Mouse (Mus musculus) forelimb bud, embryonic 11.5 days (tissue): ENCODE data around the gene Fam213b.

Experiments
- DNase-seq: peaks from one replicate; pipeline ENCODE4 v3.0.0-alpha.2; 2012; ENCODE audit warnings: low read depth, low spot score

Gene Fam213b

DNA sequence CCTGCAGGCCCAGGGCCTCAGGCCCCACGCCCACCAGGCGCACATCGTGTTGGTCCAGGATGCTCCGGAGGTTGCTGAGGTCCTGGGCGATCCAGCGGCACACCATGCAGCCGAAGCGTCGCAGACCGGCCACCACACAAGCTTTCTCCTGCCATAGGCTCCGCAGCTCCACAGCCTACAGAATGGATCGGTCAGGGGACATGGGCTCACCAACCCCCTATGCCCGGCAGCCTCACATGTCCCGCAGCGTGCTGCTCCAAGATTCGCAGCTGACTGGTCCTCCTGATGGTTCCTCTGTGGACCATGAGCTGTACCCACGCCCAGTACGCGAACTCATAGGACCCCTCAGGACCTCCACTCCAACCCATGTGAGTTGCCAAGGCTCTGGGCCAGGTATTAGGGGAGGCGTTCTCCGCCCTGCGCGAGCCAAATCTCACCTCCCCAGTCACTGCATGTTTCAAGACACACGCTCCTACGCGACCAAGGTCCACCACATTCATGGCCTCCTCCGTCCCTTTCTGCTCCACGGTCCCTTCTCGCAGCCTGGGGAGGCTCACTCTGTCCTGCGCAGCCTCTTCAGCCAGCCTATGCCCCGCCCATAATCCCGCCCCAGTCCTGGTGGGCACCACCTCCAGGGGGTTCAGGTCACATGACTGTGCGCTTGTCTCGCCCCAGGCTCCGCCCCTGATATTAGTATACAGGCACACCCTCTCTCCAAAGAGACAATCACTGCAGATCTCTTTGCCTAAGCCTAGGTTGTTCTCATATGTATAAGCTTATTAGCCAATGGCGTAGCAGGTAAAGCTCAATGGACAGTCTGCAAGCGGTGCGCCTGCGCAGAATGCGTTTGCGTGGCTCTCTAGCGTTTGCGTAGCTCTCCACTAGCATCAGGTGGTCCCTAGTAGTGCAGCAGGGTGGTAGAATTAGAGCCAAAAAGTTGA, at the start of gene Fam213b:
Gene Fam213b (minus strand): TSS at position 630 of the 941 bp plus-strand sequence.
- DNase-seq, result peak; percentile 90

DNA sequence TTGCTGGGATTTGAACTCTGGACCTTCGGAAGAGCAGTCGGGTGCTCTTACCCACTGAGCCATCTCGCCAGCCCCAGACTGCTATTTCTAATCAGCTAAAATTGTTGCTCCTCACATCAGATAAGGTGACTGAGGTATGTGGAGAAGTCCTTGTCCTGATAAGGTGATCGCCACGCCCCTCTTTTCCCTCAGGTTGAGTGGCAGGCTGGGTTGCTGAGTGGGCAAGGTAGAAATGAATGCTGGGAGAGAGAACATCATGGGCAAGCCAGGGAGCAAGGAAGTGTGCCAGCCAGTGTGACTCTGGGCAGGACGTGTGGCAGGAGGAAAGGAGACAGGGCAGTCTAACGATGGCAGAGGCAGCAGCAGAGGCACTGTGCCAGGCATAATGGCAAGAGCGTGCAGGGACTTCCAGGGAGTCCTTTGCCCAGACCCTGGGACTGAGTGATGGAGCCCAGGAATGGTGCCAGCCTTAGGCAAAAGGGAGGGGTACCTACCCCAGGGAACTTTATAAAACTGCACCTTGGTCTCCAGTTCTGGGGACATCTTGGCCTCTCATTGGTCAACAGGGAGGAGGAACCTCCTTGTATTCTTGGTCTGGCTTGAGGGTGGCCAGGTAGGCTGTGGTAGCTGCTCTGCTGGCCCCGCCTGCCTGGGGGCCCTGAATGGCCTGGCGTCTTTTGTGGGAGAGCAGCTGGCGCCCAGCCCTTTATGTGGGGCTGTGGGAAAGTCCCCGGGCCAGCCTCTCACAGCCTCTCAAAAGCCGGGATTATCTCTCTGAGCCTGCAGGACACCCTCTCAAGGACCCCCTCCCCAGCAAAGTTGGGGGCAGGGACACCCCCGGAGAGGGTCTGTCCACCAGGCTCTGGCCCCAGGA, 49.4 kb upstream of the Fam213b start:
- DNase-seq, result no peak

DNA sequence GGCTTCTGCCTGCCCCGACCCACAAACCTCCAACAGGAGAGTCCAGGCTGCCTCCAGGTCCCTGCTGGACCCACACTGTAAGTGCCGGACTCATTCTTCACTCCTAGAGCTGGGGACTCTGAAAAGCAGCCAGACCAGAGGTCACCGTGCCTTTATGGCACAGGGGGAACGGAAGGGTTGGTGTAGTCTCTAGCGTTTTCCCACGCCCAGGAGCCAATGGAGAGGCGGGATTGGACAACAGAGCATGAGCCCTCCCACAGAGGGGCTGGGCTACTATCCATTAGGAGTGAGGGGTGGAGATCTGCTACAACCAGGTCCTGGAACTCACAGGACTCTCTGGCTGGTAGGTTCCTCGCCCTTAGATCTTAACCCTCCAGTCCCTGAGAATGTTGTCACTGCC, 47.4 kb upstream of the Fam213b start:
- DNase-seq, result peak; percentile 78

DNA sequence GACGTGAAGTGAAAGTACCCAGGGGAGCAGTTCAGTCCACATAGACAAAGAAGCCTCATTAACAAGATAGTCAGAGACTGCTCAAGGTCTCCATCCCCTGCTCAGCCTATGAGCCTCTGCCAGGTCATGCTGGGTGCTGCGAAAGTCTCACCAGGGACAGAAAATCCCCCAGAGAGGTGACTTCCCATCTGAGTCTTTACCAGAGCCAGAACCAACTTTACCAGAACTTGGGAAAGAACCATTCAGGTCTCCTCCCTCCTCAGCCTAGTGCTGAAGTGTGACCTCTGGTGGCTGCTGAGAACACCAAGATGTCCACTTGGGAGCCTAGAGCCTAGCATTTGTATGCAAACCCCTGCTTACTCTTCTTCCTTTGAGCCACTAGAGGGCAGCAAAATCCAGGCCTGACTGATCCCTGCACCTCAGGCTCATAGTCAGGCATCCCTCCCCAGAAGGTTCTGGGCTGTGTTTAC, 45.2 kb upstream of the Fam213b start:
- DNase-seq, result peak; percentile 92

GRCm38 (mm10) chr4:154943323-154944039, 44.5 kb upstream of the Fam213b start:
- DNase-seq, result no peak

DNA sequence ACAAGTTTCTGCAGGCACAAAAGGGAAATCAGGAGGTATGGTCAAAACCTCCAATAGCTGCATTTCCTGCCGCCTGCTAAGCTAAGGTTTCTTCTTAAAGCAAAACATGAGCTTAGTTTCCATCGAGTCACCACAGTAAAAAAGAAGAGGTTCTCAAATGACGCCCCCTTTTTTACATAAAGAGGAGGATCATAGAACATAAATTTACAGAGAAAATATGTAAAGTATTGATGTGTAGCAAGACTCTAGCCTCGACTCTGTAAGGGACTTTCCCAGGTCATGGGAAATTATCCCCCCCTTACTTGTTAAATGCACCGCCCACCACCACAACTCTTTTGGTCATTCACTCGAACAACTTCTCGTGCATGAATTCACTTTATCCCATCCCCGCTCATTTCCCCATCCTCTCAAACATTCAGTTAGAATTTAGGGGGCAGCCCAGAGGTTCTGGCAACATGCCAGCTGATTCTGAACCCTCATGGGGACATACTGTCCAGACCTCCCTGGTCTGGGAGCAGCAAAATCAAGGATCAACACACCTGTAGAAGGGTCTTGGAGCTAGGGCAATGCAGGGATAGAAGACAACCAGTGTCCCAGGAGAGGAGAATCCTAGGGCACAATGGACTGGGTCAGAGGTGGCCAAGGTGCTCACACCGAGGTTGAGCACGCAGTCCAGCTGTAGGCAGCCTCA, 43.8 kb upstream of the Fam213b start:
- no peak for DNase-seq

GRCm38 (mm10) chr4:154941831-154942230, 42.9 kb upstream of the Fam213b start:
- DNase-seq, result no peak

DNA sequence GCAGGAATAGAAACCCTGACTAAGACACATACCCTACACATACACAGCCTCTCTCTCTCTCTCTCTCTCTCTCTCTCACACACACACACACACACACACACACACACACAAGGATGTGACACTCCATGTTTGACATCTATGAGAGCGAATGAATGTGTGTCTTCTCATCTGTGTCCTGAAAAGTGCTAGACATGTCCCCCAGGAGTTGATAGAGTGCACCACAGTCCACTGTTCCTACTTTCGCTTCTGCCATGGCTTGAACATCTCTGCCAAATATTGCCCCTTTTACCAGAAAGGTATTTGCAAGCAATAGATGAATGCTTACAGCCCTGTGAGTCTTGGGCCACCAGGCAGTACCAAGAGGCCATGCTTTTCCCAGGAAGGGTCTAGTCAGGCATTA, 41.2 kb upstream of the Fam213b start:
- no peak for DNase-seq

- DNase-seq, result no peak
These were observed 38.8 kb upstream of the Fam213b start for GRCm38 (mm10) chr4:154937746-154938145.

DNA sequence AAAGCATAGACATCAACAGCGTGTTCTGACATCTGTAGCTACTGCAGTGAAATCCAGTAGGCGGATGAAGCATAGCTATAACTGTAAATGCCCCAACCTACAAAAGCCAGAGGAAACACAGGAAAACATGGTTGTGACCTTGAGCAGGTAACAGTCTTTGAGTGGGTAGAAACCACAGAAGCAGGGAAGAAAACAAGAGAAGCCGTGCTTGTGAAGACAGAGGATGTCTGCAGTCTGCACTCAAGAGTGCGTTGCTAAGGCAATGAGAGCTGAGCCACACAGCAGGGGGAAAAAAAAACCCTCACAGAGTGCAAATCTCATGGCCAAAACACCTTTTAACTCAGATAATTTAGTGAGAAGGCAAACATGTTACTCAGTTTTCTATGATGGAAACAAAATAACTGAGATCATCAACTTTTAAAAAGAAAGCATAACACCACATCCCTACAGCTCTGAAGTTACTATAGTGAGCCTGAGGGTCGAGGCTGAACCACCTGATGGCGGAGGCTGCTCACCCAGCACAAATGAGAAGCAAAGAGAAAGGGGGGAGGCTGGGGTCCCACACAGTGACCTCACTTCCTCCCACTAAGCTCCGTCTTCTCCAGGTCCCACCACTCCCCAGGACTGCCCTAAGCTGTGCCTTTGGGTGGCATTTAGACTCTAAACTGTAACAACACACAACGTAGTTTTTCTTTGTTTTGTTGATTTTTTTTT, 37.8 kb upstream of the Fam213b start:
- DNase-seq, result no peak

DNA sequence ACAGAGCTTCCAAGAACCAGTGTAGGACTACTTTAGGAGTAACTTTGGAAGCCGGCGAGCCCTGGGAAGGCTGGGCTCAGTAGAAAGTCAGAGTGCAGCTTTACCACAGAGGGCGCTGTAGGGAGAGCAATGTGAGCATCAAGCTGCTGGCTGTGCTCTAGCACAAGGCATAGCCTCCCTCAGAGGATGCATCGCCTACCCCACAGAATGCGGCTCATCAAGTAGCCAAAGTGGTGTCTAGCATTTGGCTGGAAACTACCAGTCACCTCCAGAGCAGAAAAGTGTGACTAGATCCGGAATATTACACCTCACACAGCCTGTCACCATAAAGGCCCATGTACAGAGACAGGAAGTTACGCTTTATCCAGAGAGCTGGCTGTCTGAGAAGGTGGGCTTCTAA, 36.9 kb upstream of the Fam213b start:
- DNase-seq, result no peak

- no peak for DNase-seq
These were observed 35.9 kb upstream of the Fam213b start for GRCm38 (mm10) chr4:154934800-154935199.

DNA sequence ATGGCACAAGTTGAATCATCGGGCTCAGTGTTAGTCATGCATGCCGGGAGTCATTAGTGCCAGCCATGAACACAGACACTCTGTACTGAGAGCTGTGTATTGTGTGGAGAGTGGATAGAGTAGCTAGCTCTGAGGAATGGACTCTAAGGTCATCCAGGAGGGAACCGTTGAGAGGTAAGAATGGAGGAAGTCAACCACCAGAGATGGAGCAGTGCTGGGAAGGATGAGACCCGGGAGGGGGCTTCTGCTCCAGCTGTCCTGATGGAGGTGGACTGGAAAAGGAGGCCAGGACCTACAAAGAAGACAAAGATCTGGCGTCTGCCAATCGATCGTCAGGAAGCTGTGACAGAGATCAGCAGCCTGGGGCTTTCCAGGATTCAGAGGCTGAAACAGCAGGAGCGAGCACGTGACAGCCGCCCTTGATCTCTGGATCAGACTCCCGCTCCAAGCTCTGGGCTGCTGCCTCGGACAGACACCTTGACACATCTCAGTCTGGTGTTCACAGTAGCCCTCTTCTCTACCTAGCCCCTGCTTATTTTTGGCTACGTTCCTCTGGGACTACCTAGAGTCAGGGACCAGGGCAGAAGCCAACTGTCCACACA, 34.5 kb upstream of the Fam213b start:
- no peak for DNase-seq

DNA sequence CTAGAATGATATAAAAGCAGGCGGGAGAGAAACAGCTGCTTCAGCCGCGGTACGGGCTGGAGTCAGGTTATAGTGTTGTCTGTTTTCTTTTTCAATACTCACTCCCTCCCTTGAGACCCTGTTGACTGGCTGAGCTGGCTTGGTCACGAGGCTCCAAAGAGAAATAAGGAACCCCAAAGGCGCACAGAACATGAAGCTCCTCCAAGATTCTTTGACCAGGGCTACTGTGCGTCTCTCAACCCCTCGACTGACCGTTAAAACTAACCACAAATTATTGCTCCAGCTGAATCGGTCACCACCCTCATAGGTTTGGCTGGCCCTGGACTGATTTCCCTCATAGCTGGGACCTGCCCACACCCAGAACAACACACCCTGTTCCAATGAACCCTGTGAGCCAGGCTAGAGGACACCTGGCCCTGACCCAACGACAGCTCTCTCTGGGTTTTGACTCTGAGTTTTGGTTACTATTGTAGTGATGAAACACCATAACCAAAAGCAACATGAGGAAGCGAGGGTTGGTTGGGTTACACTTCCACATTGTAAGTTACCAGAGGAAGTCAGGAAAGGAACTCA, 30.2 kb upstream of the Fam213b start:
- DNase-seq, result no peak

GRCm38 (mm10) chr4:154928395-154929087, 29.6 kb upstream of the Fam213b start, which contains the start of gene Tnfrsf14:
Gene Tnfrsf14, minus strand, starts transcription at chr4:154928563.
- no peak for DNase-seq

DNA sequence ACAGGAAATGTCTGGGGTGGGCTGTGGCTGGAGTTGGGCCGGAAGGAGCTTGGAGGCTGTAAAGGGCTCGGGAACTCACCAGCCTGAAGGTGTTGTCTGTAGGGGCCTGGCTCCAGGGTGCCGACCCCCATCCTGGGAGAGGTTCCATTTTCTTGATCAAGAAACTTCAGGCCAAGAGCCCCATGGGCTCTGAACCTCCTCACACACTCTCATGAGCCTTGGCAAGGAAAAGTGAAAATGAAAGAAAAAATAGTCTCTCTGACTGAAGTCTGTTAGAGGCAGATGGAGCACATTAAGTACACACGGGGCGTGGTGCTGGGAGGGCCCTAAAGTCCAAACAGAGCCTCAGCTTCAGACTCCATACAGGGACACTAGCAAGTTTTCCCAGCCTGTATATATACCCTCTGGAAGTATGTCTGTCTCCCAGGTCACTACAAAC, 29.0 kb upstream of the Fam213b start:
- DNase-seq, result no peak

DNA sequence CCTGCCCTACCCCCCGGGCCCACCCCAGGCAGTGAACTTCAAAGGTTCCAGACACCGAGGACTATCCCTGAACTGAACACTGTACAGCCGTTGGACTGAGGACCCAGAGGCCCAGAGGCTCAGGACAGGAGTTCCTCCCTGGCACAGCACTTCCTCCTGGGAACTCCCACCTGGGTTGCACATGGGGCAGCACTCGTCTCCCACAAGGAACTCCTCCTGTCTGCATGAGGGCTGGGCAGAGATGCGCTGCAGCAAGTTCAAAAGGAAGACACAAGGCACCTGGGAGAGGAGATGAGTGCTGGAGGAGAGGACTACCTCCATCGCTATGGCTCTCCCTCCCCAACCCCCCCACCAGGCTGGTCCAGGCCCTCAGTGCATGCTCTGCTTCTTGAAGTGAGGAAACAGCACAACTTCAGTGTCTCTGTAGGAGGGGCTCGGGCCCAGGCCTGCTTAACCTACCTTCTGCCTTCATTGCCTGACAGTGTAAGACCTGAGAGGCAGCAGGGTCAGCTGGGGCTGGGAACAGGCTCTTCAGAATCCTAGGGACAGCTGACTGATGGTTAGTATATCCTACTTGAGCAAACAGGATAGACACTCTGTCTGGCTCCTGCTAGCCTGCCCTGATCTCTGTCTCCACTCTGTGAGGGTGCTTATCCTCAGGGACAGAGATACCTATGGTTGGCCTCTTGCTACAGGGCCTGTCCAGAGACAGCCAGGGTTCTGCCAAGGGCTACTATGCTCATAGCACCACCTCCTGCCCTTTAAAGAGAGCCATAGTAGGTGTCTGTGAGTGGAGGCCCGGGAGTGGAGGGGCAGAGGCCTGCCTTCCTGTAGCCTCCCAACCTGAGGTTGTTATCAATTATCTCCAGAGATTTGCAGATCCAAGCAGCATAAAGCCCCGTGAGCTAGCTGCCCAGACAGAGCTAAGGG, 28.3 kb upstream of the Fam213b start:
- no peak for DNase-seq

- no peak for DNase-seq
These were observed 26.5 kb upstream of the Fam213b start for GRCm38 (mm10) chr4:154925413-154925812.
